Mouse (Mus musculus): ENCODE results near the gene Clip4.

GRCm38 (mm10) chr17:71780945-71781344, 12.7 kb downstream of the Clip4 start:
- TF ChIP-seq CTCF (IDR thresholded peaks at IDR 0.05; ENCODE audit: borderline replicate concordance, extremely low read depth, insufficient read depth, insufficient read length), result no peak
- no peak for TF ChIP-seq POLR2A (IDR thresholded peaks at IDR 0.05; ENCODE audit: borderline replicate concordance, extremely low read depth, insufficient read depth, insufficient read length, poor library complexity, severe bottlenecking)
